Mouse (Mus musculus) ES-Bruce4 (cell line): ENCODE results near the gene Wasf1.

Experiments
- CTCF ChIP-seq: IDR thresholded peaks from one replicate; pipeline ENCODE4 v1.8.1; 2011; ENCODE audit warnings: low read depth, low read length
- EP300 ChIP-seq: IDR thresholded peaks from 2 replicates; pipeline ENCODE4 v1.6.1; 2011; ENCODE audit warnings: low read depth, low read length; ENCODE audit not compliant: insufficient read depth
- POLR2A ChIP-seq: IDR thresholded peaks from one replicate; pipeline ENCODE4 v1.8.1; 2011; ENCODE audit warnings: low read length; ENCODE audit not compliant: insufficient read depth

DNA sequence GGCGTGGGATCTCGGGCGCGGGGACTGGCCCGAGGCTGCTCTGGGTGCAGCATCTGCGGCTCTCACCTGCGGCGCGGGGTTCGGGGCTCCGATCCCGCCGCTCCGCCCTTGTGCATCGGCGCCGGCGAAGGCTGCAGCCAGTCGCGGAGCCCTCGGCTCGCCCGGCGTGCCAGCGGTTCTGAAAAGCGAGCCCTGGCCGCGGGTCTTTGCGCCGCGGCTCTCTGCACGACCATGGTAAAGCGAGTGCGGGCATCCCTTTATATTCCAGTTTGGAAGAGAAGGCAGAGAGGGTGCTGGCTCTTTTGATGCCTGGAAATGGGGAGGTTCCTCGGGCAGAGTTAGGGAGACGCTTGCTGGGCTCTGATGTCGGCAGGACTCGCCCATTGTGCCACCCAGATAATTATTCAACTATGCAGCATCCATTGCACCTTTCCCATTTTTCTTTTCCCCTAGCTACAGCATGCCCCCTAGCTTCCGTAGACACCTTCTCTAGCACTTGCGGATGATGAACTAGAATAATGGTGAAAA lies 1.1 kb downstream of the Wasf1 start:
- TF ChIP-seq CTCF = no peak
- TF ChIP-seq POLR2A = no peak
- no peak for TF ChIP-seq EP300
